Mouse (Mus musculus): ENCODE results near the gene Otol1.

Gene Otol1

DNA sequence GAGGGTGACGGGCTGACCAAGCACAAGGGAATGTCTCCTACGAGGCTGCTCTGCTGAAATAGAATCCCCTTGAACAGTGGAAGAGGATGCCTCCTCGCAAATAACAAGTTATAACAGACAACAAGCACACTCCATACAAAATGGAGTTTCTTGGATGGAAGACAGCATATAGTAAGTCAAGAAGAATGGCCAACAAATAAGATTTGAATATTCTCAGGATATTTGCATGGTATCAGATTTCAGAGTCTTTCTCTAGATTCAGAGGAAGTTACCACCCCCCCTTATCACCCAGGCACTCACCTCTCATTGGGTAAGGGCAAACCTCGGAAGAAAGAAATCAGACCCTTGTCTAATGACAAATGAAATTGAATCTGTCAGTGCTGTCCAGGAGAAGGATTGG, at the start of gene Otol1:
TSS of gene Otol1 (plus strand) at position 301 of the 400 bp plus-strand sequence.
- no peak for DNase-seq (ENCODE audit: low spot score in 2 of 2)

DNA sequence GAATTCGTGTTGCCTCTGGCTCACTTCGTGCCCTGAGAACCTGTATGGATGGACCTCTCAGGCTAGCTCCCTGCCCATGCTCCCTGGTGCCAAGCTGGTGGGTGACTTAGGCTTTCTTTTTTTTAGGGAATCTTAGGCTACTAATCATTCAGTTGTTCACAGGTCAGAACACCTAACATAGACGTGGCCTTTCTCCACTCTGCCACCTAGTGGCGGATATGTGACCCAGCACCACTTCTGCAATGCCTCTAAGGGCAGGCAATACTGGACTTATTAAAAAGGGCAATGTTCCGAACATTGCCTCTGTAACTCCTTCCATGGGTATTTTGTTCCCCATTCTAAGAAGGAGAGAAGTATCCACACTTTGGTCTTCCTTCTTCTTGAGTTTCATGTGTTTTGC, 45.2 kb upstream of the Otol1 start:
- DNase-seq (ENCODE audit: low spot score in 2 of 2): no peak

DNA sequence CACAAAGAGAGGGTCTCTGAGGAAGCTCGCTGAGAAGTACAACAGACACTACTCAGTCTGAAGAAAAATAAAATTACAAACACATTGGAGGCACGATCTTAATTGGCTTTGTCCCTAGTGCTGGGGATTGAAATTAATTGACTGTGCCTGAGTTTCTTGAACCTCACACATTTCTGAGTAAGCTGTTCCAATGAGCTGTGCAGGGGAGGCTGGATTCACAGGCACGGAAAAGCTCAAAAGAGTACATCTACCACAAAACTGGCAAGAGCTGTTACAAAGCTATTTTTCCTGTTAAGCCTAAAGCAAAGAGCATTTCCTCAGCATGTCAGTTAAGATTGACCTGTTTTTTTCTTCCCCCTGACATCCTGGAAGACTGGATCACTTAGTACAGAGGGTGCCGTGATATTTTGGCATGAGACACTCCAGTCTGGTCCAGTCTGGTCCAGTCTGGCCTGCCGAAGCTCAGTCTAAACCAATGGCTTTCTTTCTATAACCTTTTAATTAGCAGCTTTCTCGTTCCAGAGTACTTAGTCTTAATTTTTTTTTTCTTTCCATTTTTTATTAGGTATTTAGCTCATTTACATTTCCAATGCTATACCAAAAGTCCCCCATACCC, 35.8 kb upstream of the Otol1 start:
- no peak for DNase-seq (ENCODE audit: low spot score in 2 of 2)

DNA sequence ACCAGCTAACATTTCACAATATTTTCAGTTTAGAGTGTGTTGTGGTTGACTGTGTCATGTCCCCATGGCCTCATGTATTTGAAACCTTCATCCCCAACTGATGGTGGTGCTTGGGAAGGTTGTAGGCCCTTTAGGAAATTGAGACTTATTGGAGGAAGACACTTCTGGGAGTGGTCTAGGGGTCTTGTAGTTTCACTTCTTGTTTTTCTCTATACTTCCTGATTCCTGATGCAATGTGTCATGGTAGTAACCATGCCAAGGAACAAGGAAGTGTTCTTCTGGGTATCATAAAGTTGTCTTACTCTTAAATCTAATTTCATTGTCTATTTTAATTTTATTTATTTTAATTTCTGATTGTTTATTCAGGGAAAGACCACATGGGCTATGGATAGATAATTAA, 29.3 kb upstream of the Otol1 start:
- no peak for DNase-seq (ENCODE audit: low spot score in 2 of 2)

DNA sequence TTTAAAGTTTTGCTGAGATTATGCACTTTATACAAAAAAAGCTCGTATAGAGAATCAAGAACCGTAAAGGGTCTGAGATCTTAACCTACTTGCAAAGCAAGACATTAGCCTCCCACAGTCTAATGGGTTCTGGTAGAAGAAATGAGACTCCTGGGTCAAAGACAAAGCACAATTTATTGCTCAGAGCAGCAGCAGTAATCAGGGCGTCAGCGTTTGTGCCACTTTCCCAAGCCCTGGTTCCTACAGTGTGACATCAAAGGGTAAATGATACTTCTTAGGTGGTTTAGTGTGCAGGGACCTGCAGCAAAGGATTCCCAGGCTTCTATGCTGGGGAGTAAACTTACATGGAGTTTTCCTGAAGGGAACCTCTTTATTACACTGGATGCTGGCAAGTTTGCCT, 13.6 kb upstream of the Otol1 start:
- no peak for DNase-seq (ENCODE audit: low spot score in 2 of 2)

DNA sequence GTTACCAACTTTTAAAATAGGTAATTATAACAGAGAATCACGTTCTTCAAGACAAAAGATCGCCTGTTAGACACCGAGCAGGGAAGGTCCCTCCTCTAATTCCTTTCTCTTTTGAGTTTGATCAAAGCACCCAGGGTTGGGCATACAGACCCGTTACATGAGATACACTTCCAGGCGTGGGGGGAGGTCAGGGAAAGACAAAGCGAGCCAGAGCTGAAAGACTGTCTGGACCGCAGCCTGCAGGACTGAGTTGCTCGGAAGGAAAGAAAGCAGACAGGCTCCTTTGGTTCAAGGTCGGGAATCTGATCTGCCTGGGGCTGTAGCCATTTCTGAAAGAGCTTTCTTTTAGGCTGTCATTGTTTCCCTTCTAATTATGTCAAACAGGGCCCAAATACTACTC, 5.9 kb upstream of the Otol1 start:
- no peak for DNase-seq (ENCODE audit: low spot score in 2 of 2)

DNA sequence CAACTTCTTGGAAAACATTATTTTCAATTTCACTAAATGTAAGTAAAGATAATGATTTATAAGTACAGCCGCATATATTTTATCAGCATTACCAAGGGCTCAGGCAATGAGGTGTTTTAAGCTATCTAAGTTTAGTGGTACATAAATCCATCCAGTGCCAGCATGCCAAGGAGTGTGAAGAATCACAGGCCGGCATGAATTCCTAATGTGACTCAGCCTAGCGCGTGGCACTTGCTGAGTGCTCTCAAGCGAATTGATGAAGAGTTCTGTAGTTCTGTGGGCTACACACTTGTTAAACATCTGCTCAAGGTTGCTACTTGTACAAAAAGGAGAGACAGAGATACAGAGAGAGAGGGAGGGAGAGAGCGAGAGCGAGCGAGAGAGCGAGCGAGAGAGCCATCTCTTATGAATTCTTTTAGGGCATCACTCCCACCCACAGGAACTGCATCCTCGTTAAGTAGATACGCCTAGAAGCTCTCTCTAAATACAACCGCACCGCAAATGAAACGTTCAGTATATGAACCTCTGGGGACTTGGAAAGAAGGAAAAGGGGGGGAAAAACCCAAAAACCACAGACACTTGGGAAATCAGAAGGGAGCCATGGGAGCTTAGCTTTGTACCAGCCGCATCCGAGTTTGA, 4.2 kb upstream of the Otol1 start:
- DNase-seq (ENCODE audit: low spot score in 2 of 2): no peak

DNA sequence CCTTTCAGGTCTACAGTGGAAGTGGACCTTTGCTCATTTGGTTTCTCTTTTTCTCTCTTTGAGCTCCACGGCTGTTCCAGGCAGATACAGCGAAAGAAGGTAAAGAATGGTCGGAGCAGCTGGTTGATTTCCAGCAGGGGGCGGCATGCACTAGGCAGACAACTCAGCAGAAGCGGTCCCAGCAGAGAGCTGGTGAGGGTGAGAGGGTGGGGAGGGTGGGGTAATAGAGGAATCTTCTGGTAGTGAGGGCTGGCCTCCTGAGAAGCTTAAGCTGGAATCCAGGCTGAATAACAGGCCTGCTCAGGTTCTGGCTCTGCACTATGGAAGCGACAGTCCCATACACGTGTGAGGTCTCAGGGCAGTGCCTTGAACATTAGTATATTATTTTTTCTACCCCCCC, 3.5 kb upstream of the Otol1 start:
- DNase-seq (ENCODE audit: low spot score in 2 of 2): no peak

DNA sequence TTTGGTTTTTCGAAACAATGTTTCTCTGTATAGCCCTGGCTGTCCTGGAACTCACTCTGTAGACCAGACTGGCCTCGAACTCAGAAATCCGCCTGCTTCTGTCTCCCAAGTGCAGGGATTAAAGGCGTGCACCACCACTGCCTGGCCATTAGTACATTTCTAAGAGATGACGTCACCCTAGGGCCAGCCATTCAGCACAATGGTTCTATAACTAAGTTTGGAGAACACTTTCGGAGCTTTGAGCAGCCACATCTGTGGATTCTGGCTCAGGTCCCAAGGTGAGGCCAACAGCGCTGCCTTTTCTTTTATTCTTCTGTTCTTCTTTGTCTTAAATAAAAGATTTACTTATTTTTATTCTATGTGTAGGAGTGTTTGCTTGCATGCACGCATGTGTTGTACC, 3.0 kb upstream of the Otol1 start:
- DNase-seq (ENCODE audit: low spot score in 2 of 2): no peak

DNA sequence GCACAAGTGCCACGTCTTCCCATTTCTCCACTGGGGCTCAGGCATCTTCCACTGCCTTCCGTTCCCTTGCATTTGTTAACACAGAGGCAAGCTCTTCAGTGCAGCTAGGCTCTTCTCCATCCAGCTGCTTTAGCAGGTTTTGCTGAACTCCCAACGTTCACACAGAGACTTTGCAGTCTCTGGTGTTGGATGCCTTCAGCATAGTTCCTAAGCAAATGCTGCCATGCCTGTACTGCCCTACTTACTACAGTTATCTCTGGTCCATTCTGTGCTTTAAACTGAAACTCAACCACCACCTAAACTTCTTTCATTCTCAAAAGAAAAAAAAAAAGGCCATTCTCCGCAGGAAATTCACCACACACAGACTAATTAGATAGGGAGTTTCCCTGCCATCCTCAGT, 5.2 kb downstream of the Otol1 start:
- no peak for DNase-seq (ENCODE audit: low spot score in 2 of 2)

DNA sequence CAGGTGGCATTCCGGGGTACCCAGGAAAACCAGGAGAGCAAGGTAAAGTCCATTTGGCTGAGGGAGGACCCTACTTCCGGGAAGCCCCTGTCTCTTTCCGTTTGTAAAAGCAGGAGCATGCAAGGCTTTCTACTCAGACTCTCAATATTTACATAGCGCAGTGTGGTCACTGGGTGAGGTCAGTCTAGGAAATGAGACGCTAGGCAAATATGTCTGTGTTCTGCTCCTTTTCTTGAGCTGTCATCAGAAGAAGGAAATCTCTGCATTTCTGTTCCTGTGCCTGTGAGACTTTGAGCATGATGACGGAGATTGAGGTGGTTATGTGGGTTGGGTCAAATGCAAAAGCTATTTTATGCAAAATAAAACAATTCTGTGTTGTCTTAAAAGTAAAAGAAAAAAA, 19.2 kb downstream of the Otol1 start:
- no peak for DNase-seq (ENCODE audit: low spot score in 2 of 2)

DNA sequence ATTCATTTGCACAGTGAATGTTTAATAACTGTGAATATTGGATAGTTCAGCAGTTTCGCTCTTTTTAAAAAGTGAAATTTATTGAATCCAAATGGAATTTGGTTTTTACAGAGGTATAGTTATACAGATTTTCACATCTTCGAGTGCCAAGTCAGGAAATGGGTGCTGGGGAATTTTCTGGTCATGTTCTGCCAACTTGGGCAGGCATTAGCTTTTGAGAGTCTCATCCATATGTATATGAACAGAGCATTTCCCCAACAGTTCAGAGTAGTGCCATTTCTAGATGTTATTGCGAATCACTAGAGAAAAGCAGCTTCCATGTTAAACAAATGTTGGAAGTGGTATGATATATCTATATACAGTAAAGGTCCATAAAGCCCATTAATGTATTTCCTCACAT, 21.8 kb downstream of the Otol1 start:
- no peak for DNase-seq (ENCODE audit: low spot score in 2 of 2)

DNA sequence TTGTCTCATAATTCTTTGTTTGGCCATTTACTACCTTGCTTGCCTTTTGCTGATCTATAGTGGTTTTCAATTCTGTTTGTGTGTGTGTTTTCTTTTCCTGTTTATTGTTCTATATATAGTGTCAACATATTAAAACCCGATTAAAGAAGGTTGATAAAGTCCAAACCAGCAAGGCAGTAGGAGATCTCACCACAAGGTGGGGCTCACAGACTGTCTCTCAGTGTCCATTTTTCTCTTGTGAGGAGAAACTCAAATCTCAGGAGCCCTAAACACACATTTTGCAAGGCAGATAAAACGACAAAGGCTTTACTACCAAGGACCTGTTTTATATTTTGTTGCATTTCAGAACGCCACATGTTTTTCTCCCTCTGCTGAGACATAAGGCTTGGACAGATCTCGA, 28.2 kb downstream of the Otol1 start:
- DNase-seq (ENCODE audit: low spot score in 2 of 2): peak; percentile 13 to 66
